Mouse (Mus musculus): ENCODE results near the gene Fam3b.

Fam3b gene

GRCm38 (mm10) chr16:97492369-97492768 is 22.2 kb downstream of the Fam3b start:
- no peak for DNase-seq (ENCODE audit: inconsistent age in 2 of 2, low spot score in 1 of 2)

DNA sequence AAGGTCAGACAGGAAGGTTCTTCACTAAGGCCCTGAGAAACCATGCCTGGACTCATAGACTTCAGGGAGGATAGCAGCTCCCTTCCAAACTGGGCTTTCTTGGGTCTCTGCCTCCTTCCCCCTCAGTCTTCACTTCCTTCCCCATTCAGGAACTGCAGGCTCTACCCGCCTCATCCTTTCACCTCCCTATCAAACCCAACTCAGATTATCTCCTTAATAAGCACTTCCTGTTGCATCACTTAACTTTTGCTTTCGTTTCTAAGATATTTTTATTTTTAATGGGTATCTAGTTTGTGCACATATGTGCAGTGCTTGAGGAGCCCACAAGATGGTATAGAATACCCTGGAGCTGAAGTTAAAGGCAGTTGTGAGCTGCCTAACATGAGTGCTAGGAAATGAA is 36.0 kb downstream of the Fam3b start:
- DNase-seq (ENCODE audit: inconsistent age in 2 of 2, low spot score in 1 of 2) = no peak

- peak; percentile 35 to 45 for DNase-seq (ENCODE audit: inconsistent age in 2 of 2, low spot score in 1 of 2)
These were observed 38.1 kb downstream of the Fam3b start for GRCm38 (mm10) chr16:97476524-97476923.

DNA sequence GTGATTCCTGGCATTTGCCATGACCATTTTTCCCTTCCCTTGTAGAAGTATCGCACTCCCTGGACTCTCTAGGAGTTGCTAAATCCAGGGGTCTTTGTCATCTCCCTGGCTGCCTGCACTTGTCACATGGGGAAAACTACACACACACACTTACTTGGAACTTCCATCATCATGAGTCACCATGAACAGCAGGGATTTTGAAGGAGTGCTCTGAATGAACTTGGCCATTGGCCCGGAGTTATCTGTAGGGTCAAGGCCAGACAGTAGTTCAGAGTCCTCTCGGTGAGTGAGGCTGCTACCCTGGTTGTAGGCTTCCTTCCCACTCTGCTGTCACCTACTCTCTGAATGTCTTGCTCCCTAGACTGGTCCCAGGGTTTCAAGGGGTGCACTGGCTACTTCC is 39.0 kb downstream of the Fam3b start:
- DNase-seq (ENCODE audit: inconsistent age in 2 of 2, low spot score in 1 of 2) = peak; percentile 92 to 95

DNA sequence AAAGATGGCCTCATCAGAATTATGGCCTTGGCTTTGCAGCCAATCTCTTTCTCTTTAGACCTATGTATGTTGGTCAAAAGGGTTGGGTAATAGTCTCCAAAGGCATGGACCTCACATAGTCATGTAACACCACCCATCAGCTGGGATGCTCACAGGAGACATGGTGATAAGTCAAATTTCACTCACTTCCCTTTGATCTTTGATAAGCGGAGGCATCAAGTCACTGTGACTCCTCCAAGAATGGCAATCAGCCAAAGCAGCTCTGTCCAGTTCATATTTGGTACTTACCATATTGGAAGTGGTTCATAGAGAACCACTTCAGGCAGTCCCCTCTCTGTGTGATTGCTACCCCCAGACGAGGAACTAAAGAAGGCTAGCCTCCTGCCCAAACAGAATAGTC is 39.9 kb downstream of the Fam3b start:
- peak; percentile 11 to 53 for DNase-seq (ENCODE audit: inconsistent age in 2 of 2, low spot score in 1 of 2)

- DNase-seq (ENCODE audit: inconsistent age in 2 of 2, low spot score in 1 of 2) = no peak
These were observed 46.4 kb downstream of the Fam3b start for GRCm38 (mm10) chr16:97467993-97468791.

GRCm38 (mm10) chr16:97467472-97467871 is 47.1 kb downstream of the Fam3b start:
- no peak for DNase-seq (ENCODE audit: inconsistent age in 2 of 2, low spot score in 1 of 2)

- peak in 1 of 2 experiments; percentile 38 for DNase-seq (ENCODE audit: inconsistent age in 2 of 2, low spot score in 1 of 2)
These were observed 48.2 kb downstream of the Fam3b start for GRCm38 (mm10) chr16:97466182-97466957.

DNA sequence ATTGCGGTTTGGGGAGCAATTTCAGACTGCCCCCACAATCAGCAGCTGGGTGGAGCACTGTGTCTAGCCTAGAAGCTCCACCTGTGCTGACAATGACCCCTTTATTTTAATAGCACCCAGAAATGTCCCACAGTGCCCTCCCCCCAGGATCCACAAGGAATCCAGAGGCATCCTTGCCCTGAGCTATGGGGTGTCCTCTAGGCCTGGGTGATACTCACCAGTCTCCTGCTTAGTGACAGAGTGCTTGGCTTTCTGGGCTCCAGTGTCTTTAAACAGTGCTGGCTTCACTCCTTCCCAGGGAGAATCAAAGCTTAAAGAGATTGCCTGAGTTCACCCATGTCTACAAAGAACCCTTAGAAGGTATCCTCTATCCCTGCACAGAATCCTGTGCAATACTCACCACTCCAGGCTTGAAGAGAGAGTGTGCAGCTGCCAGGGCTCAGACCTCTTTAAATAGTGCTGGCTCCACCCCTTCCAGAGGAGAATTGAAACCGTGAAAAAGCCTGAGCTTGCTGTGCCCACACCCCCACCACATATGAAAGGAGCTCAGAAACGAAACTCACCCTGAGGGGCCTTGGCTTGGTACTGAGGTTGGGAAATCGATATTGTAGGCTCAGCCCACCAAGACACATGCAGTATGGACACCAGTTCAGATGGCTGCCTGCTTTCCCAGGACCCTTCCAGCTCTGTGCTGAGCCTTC is 52.0 kb downstream of the Fam3b start, which contains the start of gene Mx1:
Gene Mx1, minus strand, starts transcription at position 427 of the 701 bp plus-strand sequence.
- peak in 1 of 2 experiments; percentile 31 for DNase-seq (ENCODE audit: inconsistent age in 2 of 2, low spot score in 1 of 2)

GRCm38 (mm10) chr16:97461271-97461670 is 53.3 kb downstream of the Fam3b start:
- DNase-seq (ENCODE audit: inconsistent age in 2 of 2, low spot score in 1 of 2) = no peak

DNA sequence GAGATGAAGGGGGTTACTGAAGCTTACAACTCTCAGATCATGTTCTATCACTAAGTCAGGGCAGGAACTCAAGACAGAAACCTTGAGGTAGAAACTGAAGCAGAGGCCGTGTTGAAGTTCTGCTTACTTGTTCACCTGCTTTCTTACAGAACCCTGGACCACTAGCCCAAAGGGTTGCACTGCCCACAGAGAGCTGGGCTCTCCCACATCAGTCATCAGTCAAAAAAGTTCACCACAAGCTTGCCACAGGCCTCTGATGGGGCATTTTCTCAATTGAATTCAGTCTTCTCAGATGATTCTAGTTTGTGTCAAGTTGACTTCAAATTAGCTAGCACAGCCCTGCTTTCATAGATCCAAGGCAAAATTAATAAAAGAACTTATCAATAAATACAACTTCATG is 54.8 kb downstream of the Fam3b start:
- no peak for DNase-seq (ENCODE audit: inconsistent age in 2 of 2, low spot score in 1 of 2)

- peak in 1 of 2 experiments; percentile 32 for DNase-seq (ENCODE audit: inconsistent age in 2 of 2, low spot score in 1 of 2)
These were observed 67.2 kb downstream of the Fam3b start for GRCm38 (mm10) chr16:97447386-97447785.

DNA sequence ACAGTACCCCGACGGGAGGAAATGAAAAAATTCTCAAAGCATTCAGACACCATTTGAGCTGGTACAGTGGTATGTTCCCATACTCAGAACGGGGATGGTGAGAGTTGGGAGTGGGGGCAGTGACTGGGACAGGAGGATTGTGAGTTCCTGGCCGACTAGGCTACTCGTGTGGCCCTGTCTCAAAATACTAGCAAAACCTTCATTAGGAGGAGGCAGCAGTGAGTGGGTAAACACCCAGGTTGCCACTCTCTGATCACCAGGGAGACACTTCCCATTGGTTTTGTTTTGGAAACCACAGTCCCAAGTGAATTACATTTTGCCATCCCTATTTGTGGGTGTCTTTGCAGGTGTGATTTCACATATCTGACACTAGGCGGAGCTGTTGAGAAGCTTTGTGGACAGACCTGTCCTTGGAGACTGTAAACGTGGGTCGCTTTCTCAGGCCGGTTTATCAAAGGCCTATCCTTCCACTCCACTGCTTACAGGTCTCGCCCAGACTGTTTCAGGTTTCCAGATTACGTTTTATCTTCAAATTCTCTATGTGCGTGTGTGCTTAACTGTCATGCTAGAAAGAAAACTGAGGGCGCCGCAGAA is 70.8 kb downstream of the Fam3b start:
- DNase-seq (ENCODE audit: inconsistent age in 2 of 2, low spot score in 1 of 2) = peak; percentile 44 to 84

GRCm38 (mm10) chr16:97441967-97442366 is 72.6 kb downstream of the Fam3b start:
- no peak for DNase-seq (ENCODE audit: inconsistent age in 2 of 2, low spot score in 1 of 2)

- peak in 1 of 2 experiments; percentile 38 for DNase-seq (ENCODE audit: inconsistent age in 2 of 2, low spot score in 1 of 2)
These were observed 76.4 kb downstream of the Fam3b start for GRCm38 (mm10) chr16:97438191-97438590.

DNA sequence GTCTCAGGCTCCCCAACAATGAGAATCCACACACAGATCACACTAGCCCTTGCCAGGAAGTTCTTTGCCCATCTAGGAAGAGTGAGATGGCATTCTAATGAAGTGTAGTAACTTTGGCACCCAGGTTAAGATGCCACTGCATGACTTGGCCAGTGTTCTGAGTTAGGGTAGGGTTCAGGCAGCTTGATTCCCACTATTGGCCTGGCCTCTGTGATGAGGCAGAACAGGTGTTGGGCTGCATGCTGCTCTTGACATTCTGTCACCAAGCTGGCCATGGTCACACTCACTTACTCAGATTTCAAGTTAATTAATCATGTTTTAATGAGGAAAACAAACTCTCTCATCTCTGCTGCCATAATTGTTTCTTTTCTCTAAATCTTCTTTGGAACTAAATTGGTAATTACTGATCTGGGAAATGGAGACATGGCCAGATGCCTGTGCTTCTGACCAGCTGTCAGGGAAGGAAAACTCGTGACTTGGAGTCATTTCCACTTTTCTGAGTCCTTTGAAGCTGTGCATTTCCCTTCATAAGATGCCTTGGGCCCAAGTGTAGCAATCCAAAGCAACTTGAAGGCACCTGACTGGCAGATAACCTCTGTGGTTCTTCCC is 77.1 kb downstream of the Fam3b start:
- DNase-seq (ENCODE audit: inconsistent age in 2 of 2, low spot score in 1 of 2) = no peak

GRCm38 (mm10) chr16:97434206-97434605 is 80.4 kb downstream of the Fam3b start:
- no peak for DNase-seq (ENCODE audit: inconsistent age in 2 of 2, low spot score in 1 of 2)

GRCm38 (mm10) chr16:97431328-97431727 is 83.3 kb downstream of the Fam3b start:
- peak; percentile 71 to 91 for DNase-seq (ENCODE audit: inconsistent age in 2 of 2, low spot score in 1 of 2)

GRCm38 (mm10) chr16:97430091-97430490 is 84.5 kb downstream of the Fam3b start:
- no peak for DNase-seq (ENCODE audit: inconsistent age in 2 of 2, low spot score in 1 of 2)

DNA sequence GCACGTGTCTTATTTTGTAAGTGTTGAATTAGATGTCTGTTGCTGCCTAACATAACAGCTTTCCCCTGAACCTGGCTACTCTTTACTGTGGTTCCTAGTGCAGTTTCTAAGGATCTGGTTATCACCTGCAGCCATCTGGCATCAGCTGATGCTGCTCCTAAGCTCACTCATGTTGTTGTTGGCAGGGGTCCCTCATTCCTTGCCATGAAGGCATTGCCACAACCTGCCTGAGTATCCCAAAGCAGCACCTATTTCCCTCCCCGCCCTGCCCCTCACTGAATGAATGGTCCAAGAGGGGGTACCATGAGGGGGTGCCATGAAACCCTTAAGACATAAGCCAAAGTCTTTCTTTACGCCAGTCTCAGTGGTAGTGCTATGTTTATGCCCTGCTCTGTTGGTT is 86.6 kb downstream of the Fam3b start:
- no peak for DNase-seq (ENCODE audit: inconsistent age in 2 of 2, low spot score in 1 of 2)

DNA sequence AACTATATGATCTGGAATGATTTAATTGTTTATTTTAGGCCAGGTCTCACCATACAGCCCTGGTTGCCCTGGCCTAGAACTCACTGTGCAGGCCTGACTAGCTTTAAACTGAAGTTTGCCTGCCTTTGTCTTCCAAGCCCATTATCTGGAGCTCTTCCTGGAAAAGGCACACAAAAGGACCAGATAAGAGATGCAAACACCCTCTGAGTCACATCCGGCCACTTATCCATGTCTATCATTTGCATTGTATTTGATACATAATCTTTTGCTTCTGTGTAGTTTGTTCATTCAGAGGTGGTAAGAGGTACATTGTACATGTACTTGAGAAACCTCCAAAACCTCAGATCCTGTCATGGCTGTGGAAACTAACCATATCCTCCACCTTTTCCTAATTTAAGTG is 91.0 kb downstream of the Fam3b start:
- no peak for DNase-seq (ENCODE audit: inconsistent age in 2 of 2, low spot score in 1 of 2)
